In the genomic region with DNA sequence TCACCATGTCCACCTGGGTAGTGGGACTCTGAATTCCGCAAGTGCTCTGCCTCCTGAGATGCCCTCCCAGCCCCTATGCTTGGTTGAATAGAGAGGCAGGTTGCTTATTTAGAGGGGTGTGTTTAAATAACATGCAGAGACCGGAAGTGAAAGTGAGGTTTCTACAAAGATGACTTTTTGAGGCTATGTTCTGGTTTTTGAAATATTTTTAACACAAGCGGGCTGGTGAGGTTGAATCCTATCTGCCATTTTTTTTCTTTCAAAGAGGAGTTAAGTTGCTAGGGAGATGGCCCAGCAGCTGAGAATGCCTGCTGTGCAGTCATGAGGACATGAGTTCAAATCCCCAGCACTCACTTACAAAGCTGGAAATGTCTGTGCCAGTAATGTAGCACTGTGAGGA, we compare ENCODE assay signal across 10 mouse cellular contexts. TPM values are rescaled to one million over a fixed set of nuclear protein-coding genes. Genes with fewer than 3 reads are reported as not detected.
DNase-seq lines count a peak whose midpoint lies in the region; ATAC-seq and TF ChIP-seq lines count a peak whose summit lies in the region.
"Had no signal": no experiment of that assay in that cellular context is flagged by ENCODE, and none has a peak within 500 bp of the region (broad histone marks: within the 10 kb centered on the region; RNA-seq: fewer than 3 reads in every experiment).

No protein-coding gene starts in this region.

- no peak for DNase-seq in forebrain, embryonic 11.5 days (ENCODE audit: low spot score)
- DNase-seq in stomach, postnatal 0 days (ENCODE audit: low spot score), result no peak
- no peak for DNase-seq in adipocyte (ENCODE audit: low spot score)
- DNase-seq in urinary bladder, postnatal 4 days (ENCODE audit: low spot score in 2 of 2), result no peak
- no peak for DNase-seq in cerebellum, postnatal 36 days
- DNase-seq: kidney, adult 9 months had no signal

- no peaks in the 10 kb centered on the region for H3K9me3 ChIP-seq in forebrain, embryonic 13.5 days (replicated peaks)
- no peaks in the 10 kb centered on the region for H3K9me3 ChIP-seq in forebrain, embryonic 11.5 days (ENCODE audit: control insufficient read depth, low read length)
- H3K9me3 ChIP-seq in stomach, embryonic 14.5 days (ENCODE audit: control insufficient read depth, low read depth, low read length), result no peaks in the 10 kb centered on the region
- no peaks in the 10 kb centered on the region for H3K9me3 ChIP-seq in stomach, postnatal 0 days (ENCODE audit: control insufficient read depth, low read length)
- no peaks in the 10 kb centered on the region for H3K9me3 ChIP-seq in limb, embryonic 13.5 days

- WGBS in forebrain, embryonic 13.5 days, result 89% methylated on average over 3 of the region's 3 CpGs
- WGBS in forebrain, embryonic 11.5 days, result 93% methylated on average over 3 of the region's 3 CpGs
- 79% methylated on average over 3 of the region's 3 CpGs for WGBS in stomach, embryonic 14.5 days
- 75% methylated on average over 3 of the region's 3 CpGs for WGBS in stomach, postnatal 0 days
- WGBS in limb, embryonic 13.5 days, result 94% methylated on average over 3 of the region's 3 CpGs

- H3K27me3 ChIP-seq in forebrain, embryonic 13.5 days, result no peaks in the 10 kb centered on the region
- no peaks in the 10 kb centered on the region for H3K27me3 ChIP-seq in forebrain, embryonic 11.5 days (ENCODE audit: control insufficient read depth, insufficient read depth, low read length)
- no peaks in the 10 kb centered on the region for H3K27me3 ChIP-seq in stomach, embryonic 14.5 days (ENCODE audit: control insufficient read depth, insufficient read depth, low read length)
- H3K27me3 ChIP-seq in stomach, postnatal 0 days (ENCODE audit: control insufficient read depth, insufficient read depth, low read length), result no peaks in the 10 kb centered on the region
- H3K27me3 ChIP-seq in limb, embryonic 13.5 days, result no peaks in the 10 kb centered on the region

- H3K27ac ChIP-seq in forebrain, embryonic 13.5 days, result no peak overlapping the region
- no peak overlapping the region for H3K27ac ChIP-seq in forebrain, embryonic 11.5 days (ENCODE audit: low read depth, low read length)
- H3K27ac ChIP-seq in stomach, embryonic 14.5 days (ENCODE audit: low read length), result no peak overlapping the region
- no peak overlapping the region for H3K27ac ChIP-seq in stomach, postnatal 0 days (replicated peaks)
- no peak overlapping the region for H3K27ac ChIP-seq in limb, embryonic 13.5 days

- peak overlapping the region; percentile 83 for H3K4me2 ChIP-seq in forebrain, embryonic 13.5 days
- no peak overlapping the region for H3K4me2 ChIP-seq in forebrain, embryonic 11.5 days (ENCODE audit: low read depth, low read length, severe bottlenecking)
- H3K4me2 ChIP-seq in stomach, embryonic 14.5 days (replicated peaks; ENCODE audit: low read depth, low read length), result 0 out of 2 replicates have a peak overlapping the region, but pooled peaks have one; percentile 5
- H3K4me2 ChIP-seq in stomach, postnatal 0 days (replicated peaks; ENCODE audit: low read depth), result no peak overlapping the region
- H3K4me2 ChIP-seq in limb, embryonic 13.5 days (replicated peaks), result peak overlapping the region; percentile 45

- peak overlapping the region; percentile 30 for H3K9ac ChIP-seq in forebrain, embryonic 13.5 days
- H3K9ac ChIP-seq in forebrain, embryonic 11.5 days (ENCODE audit: low read length), result no peak overlapping the region
- no peak overlapping the region for H3K9ac ChIP-seq in stomach, embryonic 14.5 days (replicated peaks; ENCODE audit: low read depth, low read length)
- no peak overlapping the region for H3K9ac ChIP-seq in stomach, postnatal 0 days (ENCODE audit: low read length)
- H3K9ac ChIP-seq in limb, embryonic 13.5 days, result peak overlapping the region; percentile 39; the same call in 1 of the 2 replicates

- no peak for ATAC-seq in forebrain, embryonic 13.5 days
- no peak for ATAC-seq in forebrain, embryonic 11.5 days (replicated peaks; ENCODE audit: low FRiP score)
- ATAC-seq in stomach, embryonic 14.5 days (ENCODE audit: insufficient number of reproducible peaks, insufficient read depth, low FRiP score, low read depth), result no peak
- ATAC-seq in stomach, postnatal 0 days (ENCODE audit: low FRiP score, low TSS enrichment), result no peak
- no peak for ATAC-seq in limb, embryonic 13.5 days (ENCODE audit: low FRiP score, low read depth)
- ATAC-seq: lung, postnatal 0 days had no signal

- H3K4me3 ChIP-seq in forebrain, embryonic 13.5 days, result peak overlapping the region; percentile 1; the same call in 1 of the 2 replicates
- no peak overlapping the region for H3K4me3 ChIP-seq in forebrain, embryonic 11.5 days (ENCODE audit: low read depth, low read length)
- no peak overlapping the region; the same call in 1 of the 2 replicates for H3K4me3 ChIP-seq in stomach, embryonic 14.5 days (ENCODE audit: low read depth, low read length)
- H3K4me3 ChIP-seq in stomach, postnatal 0 days (ENCODE audit: low read depth, low read length), result no peak overlapping the region
- H3K4me3 ChIP-seq in limb, embryonic 13.5 days, result 0 out of 2 replicates have a peak overlapping the region, but pooled peaks have one; percentile 1

- peaks cover 23% of the 10 kb centered on the region for H3K36me3 ChIP-seq in forebrain, embryonic 13.5 days (ENCODE audit: poor library complexity, severe bottlenecking)
- H3K36me3 ChIP-seq in forebrain, embryonic 11.5 days (ENCODE audit: control insufficient read depth, insufficient read depth, low read length), result no peaks in the 10 kb centered on the region
- H3K36me3 ChIP-seq in stomach, embryonic 14.5 days (ENCODE audit: control insufficient read depth, insufficient read depth, low read length), result peaks cover 3% of the 10 kb centered on the region; the same call in 1 of the 2 replicates
- no peaks in the 10 kb centered on the region for H3K36me3 ChIP-seq in stomach, postnatal 0 days (ENCODE audit: control insufficient read depth, insufficient read depth, low read length)
- peaks cover 33% of the 10 kb centered on the region for H3K36me3 ChIP-seq in limb, embryonic 13.5 days

- no peak for TF ChIP-seq CTCF in stomach, postnatal 0 days (IDR thresholded peaks at IDR 0.05; ENCODE audit: low read depth)

- H3K4me1 ChIP-seq in forebrain, embryonic 13.5 days, result peaks cover 73% of the 10 kb centered on the region
- peaks cover 20% of the 10 kb centered on the region for H3K4me1 ChIP-seq in forebrain, embryonic 11.5 days (replicated peaks; ENCODE audit: control insufficient read depth, insufficient read depth, low read length)
- peaks cover 39% of the 10 kb centered on the region for H3K4me1 ChIP-seq in stomach, embryonic 14.5 days (ENCODE audit: control insufficient read depth, insufficient read depth, low read length)
- peaks cover 11% of the 10 kb centered on the region; the same call in 1 of the 2 replicates for H3K4me1 ChIP-seq in stomach, postnatal 0 days (replicated peaks; ENCODE audit: control insufficient read depth, insufficient read depth)
- peaks cover 73% of the 10 kb centered on the region for H3K4me1 ChIP-seq in limb, embryonic 13.5 days

- no peak for TF ChIP-seq EP300 in stomach, postnatal 0 days (optimal IDR thresholded peaks at IDR 0.05)

RNA-seq across cellular contexts. Expression of a gene that starts 4.0 kb away (rescaled TPM):
- polyA plus RNA-seq in forebrain, embryonic 13.5 days (2015; fragmentation: Nextera tagmentation; extraction: Ambion mirVana), result 49.9 and 50.0 TPM in 2 replicates
- 52.4 and 58.2 TPM in 2 replicates for polyA plus RNA-seq in forebrain, embryonic 11.5 days (2014; fragmentation: Nextera tagmentation; extraction: Ambion mirVana)
- 36.7 and 42.6 TPM in 2 replicates for polyA plus RNA-seq in stomach, embryonic 14.5 days (2014; fragmentation: Nextera tagmentation; extraction: Ambion mirVana)
- polyA plus RNA-seq in stomach, postnatal 0 days (2015; fragmentation: Nextera tagmentation; extraction: Ambion mirVana), result 8.5 and 10.1 TPM in 2 replicates
- 49.3 and 54.9 TPM in 2 replicates for polyA plus RNA-seq in limb, embryonic 13.5 days (2015; fragmentation: Nextera tagmentation; extraction: Ambion mirVana)

Comparison
In these comparisons a context has a peak if more than half of its experiments do, and no peak if none do; other contexts are left out.
1. H3K4me2 ChIP-seq: peak in forebrain, embryonic 13.5 days (single experiment), stomach, embryonic 14.5 days (single experiment) and limb, embryonic 13.5 days (single experiment); none in forebrain, embryonic 11.5 days (single experiment) and stomach, postnatal 0 days (single experiment).
2. H3K4me3 ChIP-seq: peak in forebrain, embryonic 13.5 days (single experiment) and limb, embryonic 13.5 days (single experiment); none in forebrain, embryonic 11.5 days (single experiment), stomach, embryonic 14.5 days (single experiment) and stomach, postnatal 0 days (single experiment).
3. H3K9ac ChIP-seq: peak in forebrain, embryonic 13.5 days (single experiment) and limb, embryonic 13.5 days (single experiment); none in forebrain, embryonic 11.5 days (single experiment), stomach, embryonic 14.5 days (single experiment) and stomach, postnatal 0 days (single experiment).